Mouse (Mus musculus): Measurements from ENCODE around the gene Ptpn4. TPM values are rescaled to one million over a fixed set of nuclear protein-coding genes. Genes with fewer than 3 reads are reported as not detected.

The Ptpn4 gene
- polyA plus RNA-seq, 1 experiment = 1.1 TPM

DNA sequence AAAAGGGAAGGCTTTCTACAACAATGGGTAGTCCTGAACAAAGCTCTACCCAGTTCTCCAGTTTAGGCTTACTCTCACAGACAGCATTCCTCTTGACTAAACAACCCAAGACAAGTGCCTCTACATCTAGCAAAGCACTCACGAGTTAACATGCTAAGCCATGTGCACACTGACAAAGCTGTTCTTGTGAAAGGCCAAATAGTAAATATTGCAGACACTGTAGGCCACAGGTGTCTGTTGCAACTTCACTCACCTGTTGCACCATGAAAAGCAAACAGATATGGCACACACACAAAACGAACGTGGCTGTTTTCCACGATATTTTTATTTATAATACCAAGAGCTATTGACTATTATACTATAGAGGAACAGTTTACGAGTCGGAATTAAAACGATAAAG, 170.5 kb downstream of the Ptpn4 start:
- H3K27me3 ChIP-seq (ENCODE audit: control insufficient read depth, insufficient read depth, insufficient read length) = no peaks in the 10 kb centered on the region
- no peak overlapping the region for H3K4me3 ChIP-seq
- H3K4me2 ChIP-seq (ENCODE audit: low read depth) = no peak overlapping the region
- H3K79me2 ChIP-seq (ENCODE audit: control insufficient read depth, insufficient read depth) = no peaks in the 10 kb centered on the region
- TF ChIP-seq TCF12 (IDR thresholded peaks at IDR 0.05; ENCODE audit: insufficient read depth, poor library complexity, severe bottlenecking) (no peak), POLR2A (IDR thresholded peaks at IDR 0.05; ENCODE audit: insufficient read length, low read depth) (no peak), REST (IDR thresholded peaks at IDR 0.05; ENCODE audit: insufficient read depth, insufficient read length) (no peak), POLR2AphosphoS2 (IDR thresholded peaks at IDR 0.05; ENCODE audit: insufficient read length, low read depth) (no peak), CEBPB (IDR thresholded peaks at IDR 0.05; ENCODE audit: insufficient read depth, poor library complexity, severe bottlenecking) (no peak), TCF3 (IDR thresholded peaks at IDR 0.05; ENCODE audit: insufficient read length, low read depth) (no peak), MYOG (IDR thresholded peaks at IDR 0.05; ENCODE audit: control insufficient read depth in 1 of 3, insufficient read depth in 1 of 3, insufficient read length in 2 of 3, low read depth in 2 of 3) (no peak), E2F4 (IDR thresholded peaks at IDR 0.05; ENCODE audit: insufficient read depth) (no peak), USF1 (IDR thresholded peaks at IDR 0.05; ENCODE audit: low read depth) (no peak), MAX (IDR thresholded peaks at IDR 0.05; ENCODE audit: low read depth) (no peak), SRF (IDR thresholded peaks at IDR 0.05; ENCODE audit: control insufficient read depth, insufficient read length, low read depth) (no peak), MYOD1 (IDR thresholded peaks at IDR 0.05; ENCODE audit: control insufficient read depth in 1 of 3, insufficient read length in 2 of 3, low read depth in 2 of 3) (no peak)
- H3ac ChIP-seq (ENCODE audit: control insufficient read depth, insufficient read length) = no peak overlapping the region
- H3K36me3 ChIP-seq (ENCODE audit: control insufficient read depth, insufficient read depth) = peaks cover 5% of the 10 kb centered on the region

DNA sequence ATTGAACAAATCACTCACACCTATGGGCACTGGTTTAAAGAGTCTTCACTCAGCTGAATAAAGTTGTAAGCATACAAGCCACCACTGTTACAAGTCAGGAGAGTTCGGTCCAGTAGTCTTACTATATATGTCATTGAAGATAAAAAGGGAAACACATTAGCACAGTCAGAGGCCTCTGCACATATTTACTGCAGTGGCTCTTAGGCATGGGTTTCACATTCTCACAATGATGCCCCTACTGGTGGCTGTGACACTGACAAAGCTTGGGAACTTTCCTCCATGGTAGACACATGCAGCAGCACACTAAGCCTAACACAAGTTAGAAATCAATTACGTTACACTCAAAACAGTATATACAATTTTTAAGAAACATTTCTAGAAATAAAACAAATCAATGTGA, 183.1 kb downstream of the Ptpn4 start:
- H3K79me2 ChIP-seq (ENCODE audit: control insufficient read depth, insufficient read depth) = no peaks in the 10 kb centered on the region
- no peak overlapping the region for H3K4me3 ChIP-seq
- no peaks in the 10 kb centered on the region for H3K27me3 ChIP-seq (ENCODE audit: control insufficient read depth, insufficient read depth, insufficient read length)
- no peak overlapping the region for H3K4me2 ChIP-seq (ENCODE audit: low read depth)
- H3K36me3 ChIP-seq (ENCODE audit: control insufficient read depth, insufficient read depth) = no peaks in the 10 kb centered on the region
- TF ChIP-seq E2F4 (IDR thresholded peaks at IDR 0.05; ENCODE audit: insufficient read depth) = no peak
- H3ac ChIP-seq (ENCODE audit: control insufficient read depth, insufficient read length) = no peak overlapping the region

DNA sequence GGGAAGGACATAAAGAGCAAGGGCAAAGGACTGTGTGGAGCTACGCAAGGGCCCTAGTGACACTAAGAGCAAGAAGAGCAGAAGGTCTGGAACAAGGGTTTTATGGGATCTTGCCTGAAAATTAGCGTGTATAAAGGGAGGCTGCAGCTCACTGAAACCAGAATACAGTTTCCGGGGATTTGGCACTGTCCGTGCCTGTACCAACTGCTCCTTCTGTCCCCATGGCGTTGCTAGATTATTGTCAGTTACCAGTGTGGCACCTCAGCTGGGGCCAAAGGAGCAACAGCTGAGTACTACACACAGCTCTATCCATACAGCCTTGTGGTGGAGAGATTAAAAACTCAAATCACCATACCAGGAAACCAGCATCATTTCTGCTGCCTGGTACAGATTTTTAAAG, 187.0 kb downstream of the Ptpn4 start:
- no peak for TF ChIP-seq REST (IDR thresholded peaks at IDR 0.05; ENCODE audit: insufficient read depth, insufficient read length)
- no peaks in the 10 kb centered on the region for H3K36me3 ChIP-seq (ENCODE audit: control insufficient read depth, insufficient read depth)
- H3K79me2 ChIP-seq (ENCODE audit: control insufficient read depth, insufficient read depth) = no peaks in the 10 kb centered on the region
- no peak overlapping the region for H3K4me3 ChIP-seq
- no peaks in the 10 kb centered on the region for H3K27me3 ChIP-seq (ENCODE audit: control insufficient read depth, insufficient read depth, insufficient read length)
- H3ac ChIP-seq (ENCODE audit: control insufficient read depth, insufficient read length) = no peak overlapping the region
- H3K4me2 ChIP-seq (ENCODE audit: low read depth) = no peak overlapping the region

DNA sequence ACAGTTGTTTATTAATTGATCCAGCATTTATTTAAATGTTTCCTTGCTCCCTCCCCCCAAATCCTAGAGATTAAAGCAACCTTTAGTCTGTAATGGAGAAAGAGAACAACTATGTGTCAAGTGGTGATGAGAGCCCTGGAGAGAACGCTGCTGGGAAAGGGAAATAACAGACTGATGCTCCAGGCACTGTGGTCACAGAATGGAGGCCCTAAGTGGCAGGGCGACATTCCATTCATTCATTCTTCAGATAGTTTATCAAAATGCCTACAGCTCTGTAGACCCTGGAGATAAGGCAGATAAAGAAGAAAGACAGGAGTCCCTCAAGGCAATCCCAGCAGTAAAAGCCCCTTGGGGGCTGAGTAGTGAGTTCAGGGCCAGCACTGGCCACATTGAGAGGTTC, 187.8 kb downstream of the Ptpn4 start:
- H3ac ChIP-seq (ENCODE audit: control insufficient read depth, insufficient read length) = no peak overlapping the region
- H3K36me3 ChIP-seq (ENCODE audit: control insufficient read depth, insufficient read depth) = no peaks in the 10 kb centered on the region
- peak overlapping the region; percentile 77 for H3K4me3 ChIP-seq
- TF ChIP-seq E2F4 (IDR thresholded peaks at IDR 0.05; ENCODE audit: insufficient read depth) (no peak), SRF (IDR thresholded peaks at IDR 0.05; ENCODE audit: control insufficient read depth, insufficient read length, low read depth) (no peak), MAX (IDR thresholded peaks at IDR 0.05; ENCODE audit: low read depth) (no peak), POLR2A (IDR thresholded peaks at IDR 0.05; ENCODE audit: insufficient read length, low read depth) (no peak), POLR2AphosphoS2 (IDR thresholded peaks at IDR 0.05; ENCODE audit: insufficient read length, low read depth) (no peak), CEBPB (IDR thresholded peaks at IDR 0.05; ENCODE audit: insufficient read depth, poor library complexity, severe bottlenecking) (no peak)
- H3K79me2 ChIP-seq (ENCODE audit: control insufficient read depth, insufficient read depth) = no peaks in the 10 kb centered on the region
- no peaks in the 10 kb centered on the region for H3K27me3 ChIP-seq (ENCODE audit: control insufficient read depth, insufficient read depth, insufficient read length)
- H3K4me2 ChIP-seq (ENCODE audit: low read depth) = peak overlapping the region; percentile 94

DNA sequence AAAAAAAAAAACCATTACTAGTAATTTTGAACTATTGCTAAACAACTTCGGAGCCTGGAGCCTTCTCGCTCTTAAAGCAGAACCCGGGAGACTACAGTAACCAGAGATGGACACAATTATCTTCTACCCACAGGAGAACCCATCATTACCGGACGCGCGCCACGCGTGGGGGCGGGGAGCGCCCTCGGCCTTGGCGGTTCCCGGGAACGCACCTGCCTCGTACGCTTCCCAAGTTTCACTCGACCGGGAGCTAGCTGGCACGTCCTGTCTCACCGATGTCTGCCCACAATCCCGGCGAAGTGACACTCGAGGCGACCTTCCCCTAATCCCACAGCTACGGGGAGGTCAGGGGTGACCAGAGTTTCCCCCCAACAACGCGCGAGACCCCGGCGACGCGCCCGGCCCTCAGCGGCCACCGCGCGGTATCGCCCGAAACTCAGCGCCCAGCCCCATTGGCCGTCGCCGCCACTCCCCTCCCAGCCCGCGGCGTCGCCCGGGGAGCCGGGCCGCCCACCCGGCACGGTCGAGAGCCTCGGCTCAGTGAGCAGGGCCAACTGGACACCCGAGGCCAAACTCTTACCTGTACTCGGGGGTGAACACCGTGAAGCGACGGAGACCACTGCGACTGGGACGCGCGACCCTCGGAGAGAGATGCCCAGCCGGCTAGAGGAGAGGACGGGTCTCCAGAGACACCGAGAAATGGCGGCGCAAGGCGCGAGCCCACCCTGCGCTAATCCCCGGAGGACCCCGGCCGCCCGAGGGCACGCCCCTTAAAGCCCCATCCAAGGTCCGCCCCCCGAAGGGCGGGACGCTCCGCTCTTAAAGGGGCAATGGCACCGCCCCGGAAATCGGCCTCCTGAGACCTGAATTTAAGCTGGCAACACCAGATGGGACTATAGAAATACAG, 189.0 kb downstream of the Ptpn4 start, which contains the start of gene Epb41l5:
TSS of gene Epb41l5 (minus strand) at position 796 of the 907 bp plus-strand sequence.
- TF ChIP-seq POLR2A (IDR thresholded peaks at IDR 0.05; ENCODE audit: insufficient read length, low read depth) (peak; percentile 39), CEBPB (IDR thresholded peaks at IDR 0.05; ENCODE audit: insufficient read depth, poor library complexity, severe bottlenecking) (no peak), MYOG (IDR thresholded peaks at IDR 0.05; ENCODE audit: control insufficient read depth in 1 of 3, insufficient read depth in 1 of 3, insufficient read length in 2 of 3, low read depth in 2 of 3) (peak in 1 of 3 experiments; percentile 29), SRF (IDR thresholded peaks at IDR 0.05; ENCODE audit: control insufficient read depth, insufficient read length, low read depth) (no peak), E2F4 (IDR thresholded peaks at IDR 0.05; ENCODE audit: insufficient read depth) (no peak), MYOD1 (IDR thresholded peaks at IDR 0.05; ENCODE audit: control insufficient read depth in 1 of 3, insufficient read length in 2 of 3, low read depth in 2 of 3) (peak in 1 of 3 experiments; percentile 58), MAX (IDR thresholded peaks at IDR 0.05; ENCODE audit: low read depth) (no peak), TCF12 (IDR thresholded peaks at IDR 0.05; ENCODE audit: insufficient read depth, poor library complexity, severe bottlenecking) (no peak), REST (IDR thresholded peaks at IDR 0.05; ENCODE audit: insufficient read depth, insufficient read length) (no peak), TCF3 (IDR thresholded peaks at IDR 0.05; ENCODE audit: insufficient read length, low read depth) (no peak), POLR2AphosphoS2 (IDR thresholded peaks at IDR 0.05; ENCODE audit: insufficient read length, low read depth) (peak; percentile 20), USF1 (IDR thresholded peaks at IDR 0.05; ENCODE audit: low read depth) (no peak)
- peak within 1 kb of the TSS; percentile 94 for H3K4me2 ChIP-seq (ENCODE audit: low read depth)
- no peaks in the 10 kb centered on the region for H3K79me2 ChIP-seq (ENCODE audit: control insufficient read depth, insufficient read depth)
- H3K27me3 ChIP-seq (ENCODE audit: control insufficient read depth, insufficient read depth, insufficient read length) = no peaks in the 10 kb centered on the region
- no peaks in the 10 kb centered on the region for H3K36me3 ChIP-seq (ENCODE audit: control insufficient read depth, insufficient read depth)
- peak within 1 kb of the TSS; percentile 6 for H3ac ChIP-seq (ENCODE audit: control insufficient read depth, insufficient read length)
- peak within 1 kb of the TSS; percentile 77 for H3K4me3 ChIP-seq

Measured in myocyte (in vitro differentiated cells).